Mouse (Mus musculus): Measurements from ENCODE around the gene Cds1. TPM values are rescaled to one million over a fixed set of nuclear protein-coding genes. Genes with fewer than 3 reads are reported as not detected.

Gene Cds1
- polyA plus RNA-seq, 1 experiment, result 7.8 TPM

DNA sequence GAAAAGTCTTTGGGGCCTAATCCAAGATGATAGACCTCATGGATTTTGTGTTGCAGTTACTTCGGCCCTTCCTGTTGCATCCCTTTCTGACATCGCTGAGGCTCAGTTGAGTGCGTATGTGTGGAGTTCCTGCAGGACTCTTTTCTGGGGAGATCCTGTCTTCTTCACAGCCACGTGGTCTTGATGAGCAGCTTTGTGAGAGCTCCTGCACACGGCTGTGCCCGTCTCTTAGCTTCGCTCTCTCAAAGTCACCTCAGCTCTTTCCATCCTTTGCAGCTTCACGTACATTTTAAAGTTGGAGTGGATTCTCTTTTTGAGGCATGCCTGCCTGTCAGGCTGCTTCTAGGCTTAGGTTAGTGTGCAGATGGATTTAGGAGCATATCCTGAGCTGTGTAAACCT, 11.6 kb downstream of the Cds1 start:
- no peak for TF ChIP-seq POLR2A (IDR thresholded peaks at IDR 0.05; ENCODE audit: borderline replicate concordance, extremely low read depth, insufficient read depth, insufficient read length, poor library complexity, severe bottlenecking)
- no peak for TF ChIP-seq CTCF (IDR thresholded peaks at IDR 0.05; ENCODE audit: borderline replicate concordance, extremely low read depth, insufficient read depth, insufficient read length)

DNA sequence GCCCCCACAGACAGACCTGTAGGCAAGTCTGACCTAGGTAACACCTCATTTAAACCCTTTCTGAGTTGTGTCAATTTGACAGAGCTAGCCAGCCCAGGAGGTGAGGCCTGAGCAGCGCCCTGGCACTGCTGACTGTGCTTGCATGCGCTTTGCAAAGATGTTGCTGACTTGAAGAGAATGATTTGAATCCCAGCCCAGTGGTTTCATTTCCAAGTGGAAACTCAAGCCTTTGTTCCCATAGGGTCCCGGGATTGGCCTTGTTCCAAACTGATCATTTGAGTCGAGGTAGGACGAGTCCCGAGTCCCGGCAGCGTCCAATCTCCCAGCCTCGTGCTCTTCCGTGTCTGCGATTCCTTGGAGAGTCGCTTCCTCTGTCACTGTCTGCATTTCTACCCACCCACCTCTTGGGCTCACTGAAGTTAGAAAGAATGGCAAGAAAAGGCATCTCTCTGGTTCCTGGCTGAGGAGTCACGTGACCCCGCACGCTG, 14.5 kb downstream of the Cds1 start:
- no peak for TF ChIP-seq CTCF (IDR thresholded peaks at IDR 0.05; ENCODE audit: borderline replicate concordance, extremely low read depth, insufficient read depth, insufficient read length)
- no peak for TF ChIP-seq POLR2A (IDR thresholded peaks at IDR 0.05; ENCODE audit: borderline replicate concordance, extremely low read depth, insufficient read depth, insufficient read length, poor library complexity, severe bottlenecking)
- peak; percentile 52 for DNase-seq (ENCODE audit: low read depth)

More for the DNA sequence above, 11.6 kb downstream of the Cds1 start:
- no peak for DNase-seq (ENCODE audit: low read depth)

DNA sequence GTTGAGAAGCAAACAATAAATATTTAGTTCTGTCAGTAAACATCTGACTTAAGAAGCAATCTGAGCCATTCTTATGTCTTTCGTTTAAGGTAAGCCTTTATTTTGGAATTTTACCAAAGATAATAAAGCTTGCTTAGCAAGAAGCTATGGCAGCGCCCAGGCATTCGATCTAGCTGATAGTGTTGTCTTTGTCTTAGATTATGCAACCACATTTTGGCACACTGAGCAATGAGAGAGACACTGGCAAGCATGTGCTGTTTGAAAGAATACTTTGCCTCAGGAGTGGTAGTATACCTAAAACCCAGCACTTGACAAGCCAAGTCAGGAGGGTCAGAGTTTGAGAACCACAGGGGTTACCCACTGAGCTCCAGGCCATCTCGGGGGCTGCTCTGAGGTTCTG, 16.0 kb downstream of the Cds1 start:
- no peak for DNase-seq (ENCODE audit: low read depth)
- TF ChIP-seq CTCF (IDR thresholded peaks at IDR 0.05; ENCODE audit: borderline replicate concordance, extremely low read depth, insufficient read depth, insufficient read length), result no peak
- no peak for TF ChIP-seq POLR2A (IDR thresholded peaks at IDR 0.05; ENCODE audit: borderline replicate concordance, extremely low read depth, insufficient read depth, insufficient read length, poor library complexity, severe bottlenecking)

DNA sequence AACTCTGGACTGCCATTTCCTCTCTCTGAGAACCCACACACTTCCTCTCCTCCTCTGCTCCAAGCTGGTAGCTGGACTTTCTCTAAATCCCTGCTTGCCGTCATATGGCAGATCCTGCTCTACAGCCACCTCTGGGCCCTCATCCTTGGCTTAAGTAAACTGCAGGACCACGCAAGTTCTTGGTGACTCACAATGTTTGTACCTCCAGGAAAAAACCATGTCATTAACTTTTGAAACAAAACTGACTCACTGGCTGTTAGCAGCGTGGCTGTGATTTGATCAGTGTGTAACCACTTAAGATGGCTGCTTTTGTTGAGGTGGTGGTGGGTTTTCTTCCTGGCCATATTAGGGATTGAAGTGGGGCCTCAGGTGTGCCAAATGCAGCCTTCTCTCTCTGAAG, 19.4 kb downstream of the Cds1 start:
- TF ChIP-seq CTCF (IDR thresholded peaks at IDR 0.05; ENCODE audit: borderline replicate concordance, extremely low read depth, insufficient read depth, insufficient read length) (no peak), POLR2A (IDR thresholded peaks at IDR 0.05; ENCODE audit: borderline replicate concordance, extremely low read depth, insufficient read depth, insufficient read length, poor library complexity, severe bottlenecking) (no peak)
- no peak for DNase-seq (ENCODE audit: low read depth)

DNA sequence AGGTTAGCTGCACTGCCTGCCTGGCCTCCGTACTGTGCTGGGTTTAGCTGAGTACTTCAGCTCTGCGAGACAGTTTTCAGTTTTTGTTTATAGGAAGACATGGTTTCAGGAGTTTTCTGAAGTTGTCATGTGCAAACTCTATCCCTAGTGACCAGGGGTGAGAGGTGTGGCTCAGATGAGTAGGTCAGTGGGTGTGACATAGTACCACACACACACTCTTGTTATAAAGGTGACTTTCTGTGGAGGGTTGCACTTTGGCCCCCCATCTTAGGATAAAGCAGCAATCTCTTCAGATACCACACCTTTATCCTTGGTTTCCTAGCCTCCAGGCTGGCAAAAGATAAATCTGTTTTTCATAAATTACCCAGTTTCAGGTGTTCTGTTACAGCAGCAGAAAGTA, 19.9 kb downstream of the Cds1 start:
- TF ChIP-seq POLR2A (IDR thresholded peaks at IDR 0.05; ENCODE audit: borderline replicate concordance, extremely low read depth, insufficient read depth, insufficient read length, poor library complexity, severe bottlenecking) (no peak), CTCF (IDR thresholded peaks at IDR 0.05; ENCODE audit: borderline replicate concordance, extremely low read depth, insufficient read depth, insufficient read length) (no peak)
- DNase-seq (ENCODE audit: low read depth), result no peak

DNA sequence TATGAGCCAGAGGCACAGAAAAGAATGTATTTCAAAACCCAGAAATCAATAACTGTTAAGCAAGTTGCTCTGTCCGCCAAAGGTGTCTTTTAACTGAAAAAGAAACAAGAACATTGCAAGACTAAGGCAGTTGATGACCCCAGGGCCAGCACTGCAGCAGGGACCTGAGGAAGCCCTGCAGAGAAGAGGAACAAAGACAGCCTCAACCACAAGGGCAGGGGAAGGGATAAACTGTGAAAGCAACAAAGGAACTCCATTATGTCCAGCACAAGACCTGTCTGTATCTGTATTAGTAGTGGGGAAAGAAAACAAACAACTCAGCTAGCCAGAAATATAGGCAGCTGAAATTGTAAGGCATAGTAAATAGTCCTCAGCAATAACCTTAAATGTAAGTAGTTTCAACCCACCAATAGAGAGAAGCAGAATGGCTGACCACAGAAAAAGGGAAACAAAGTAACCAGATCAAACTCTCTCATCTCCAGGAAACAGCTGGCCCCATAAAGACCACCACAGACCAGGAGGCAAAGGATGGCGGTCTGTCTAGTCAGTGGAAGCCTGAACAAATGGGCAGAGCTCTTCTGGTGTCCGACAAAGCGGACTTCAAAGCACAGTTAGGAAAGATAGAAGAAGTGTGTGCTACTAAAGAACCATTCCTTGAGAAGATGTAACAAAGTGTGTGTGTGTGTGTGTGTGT, 21.1 kb downstream of the Cds1 start:
- no peak for TF ChIP-seq POLR2A (IDR thresholded peaks at IDR 0.05; ENCODE audit: borderline replicate concordance, extremely low read depth, insufficient read depth, insufficient read length, poor library complexity, severe bottlenecking)
- TF ChIP-seq CTCF (IDR thresholded peaks at IDR 0.05; ENCODE audit: borderline replicate concordance, extremely low read depth, insufficient read depth, insufficient read length), result no peak
- peak; percentile 45 for DNase-seq (ENCODE audit: low read depth)

GRCm38 (mm10) chr5:101789770-101790169, 24.8 kb downstream of the Cds1 start:
- TF ChIP-seq CTCF (IDR thresholded peaks at IDR 0.05; ENCODE audit: borderline replicate concordance, extremely low read depth, insufficient read depth, insufficient read length), result no peak
- no peak for TF ChIP-seq POLR2A (IDR thresholded peaks at IDR 0.05; ENCODE audit: borderline replicate concordance, extremely low read depth, insufficient read depth, insufficient read length, poor library complexity, severe bottlenecking)
- DNase-seq (ENCODE audit: low read depth), result no peak

DNA sequence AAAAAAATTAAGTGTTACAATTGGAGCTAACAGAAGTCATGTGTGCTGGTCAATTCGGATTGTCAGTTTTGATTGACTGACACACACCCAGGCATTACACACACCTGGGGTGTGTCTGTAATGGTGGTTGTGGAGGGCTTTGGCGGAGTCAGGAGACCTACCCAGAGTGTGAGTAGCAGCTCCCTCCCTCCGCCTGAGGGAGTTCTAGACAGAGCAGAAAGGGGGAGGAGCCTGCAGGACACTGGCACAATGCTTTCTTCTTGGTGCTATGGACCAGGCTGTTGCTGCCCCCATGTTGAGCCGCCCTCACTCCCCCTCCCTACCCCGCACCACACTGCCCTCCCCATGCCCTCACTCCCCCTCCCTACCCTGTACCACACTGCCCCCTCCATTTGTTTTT, 25.6 kb downstream of the Cds1 start:
- no peak for DNase-seq (ENCODE audit: low read depth)
- TF ChIP-seq POLR2A (IDR thresholded peaks at IDR 0.05; ENCODE audit: borderline replicate concordance, extremely low read depth, insufficient read depth, insufficient read length, poor library complexity, severe bottlenecking) (no peak), CTCF (IDR thresholded peaks at IDR 0.05; ENCODE audit: borderline replicate concordance, extremely low read depth, insufficient read depth, insufficient read length) (no peak)

DNA sequence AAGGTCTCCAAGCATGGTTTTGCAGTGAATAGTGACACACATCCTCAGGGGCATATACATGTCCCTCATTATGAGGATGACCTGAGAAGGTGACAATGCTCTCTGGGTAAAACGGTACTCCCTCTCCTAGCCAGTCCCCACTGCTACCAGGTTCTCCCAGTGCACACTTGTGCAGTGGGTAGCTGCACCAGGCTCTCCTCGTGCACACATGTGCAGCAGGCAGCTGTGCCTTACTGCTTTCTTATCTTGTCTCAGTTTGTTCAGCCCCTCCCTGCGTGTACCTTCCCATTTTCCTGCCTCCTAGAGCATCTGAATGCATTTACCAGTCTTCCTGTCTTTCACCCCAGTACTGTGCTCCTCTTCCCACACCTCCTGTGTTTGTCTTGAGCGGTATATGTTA, 27.7 kb downstream of the Cds1 start:
- DNase-seq (ENCODE audit: low read depth), result no peak
- TF ChIP-seq POLR2A (IDR thresholded peaks at IDR 0.05; ENCODE audit: borderline replicate concordance, extremely low read depth, insufficient read depth, insufficient read length, poor library complexity, severe bottlenecking) (no peak), CTCF (IDR thresholded peaks at IDR 0.05; ENCODE audit: borderline replicate concordance, extremely low read depth, insufficient read depth, insufficient read length) (no peak)

DNA sequence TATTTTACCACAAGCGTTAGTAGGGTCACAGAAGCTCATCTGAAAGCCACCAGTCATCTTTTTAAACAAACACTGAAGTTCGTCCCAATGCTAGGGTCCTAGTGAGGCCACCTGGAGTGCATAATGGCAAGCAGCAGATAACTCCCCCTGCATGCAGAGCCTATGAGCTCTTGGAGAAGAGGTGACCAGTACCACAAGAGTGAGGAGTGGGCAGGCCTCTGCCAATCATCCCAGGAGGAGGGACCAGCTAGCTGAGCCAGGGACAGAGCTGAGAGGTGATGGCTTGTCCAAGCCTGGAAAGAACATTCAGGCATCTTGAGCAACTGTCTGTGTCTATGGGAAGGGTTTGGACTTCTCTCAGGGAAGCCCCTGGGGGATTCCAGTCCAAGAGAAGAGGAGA, 37.0 kb downstream of the Cds1 start:
- TF ChIP-seq POLR2A (IDR thresholded peaks at IDR 0.05; ENCODE audit: borderline replicate concordance, extremely low read depth, insufficient read depth, insufficient read length, poor library complexity, severe bottlenecking) (no peak), CTCF (IDR thresholded peaks at IDR 0.05; ENCODE audit: borderline replicate concordance, extremely low read depth, insufficient read depth, insufficient read length) (no peak)
- no peak for DNase-seq (ENCODE audit: low read depth)

DNA sequence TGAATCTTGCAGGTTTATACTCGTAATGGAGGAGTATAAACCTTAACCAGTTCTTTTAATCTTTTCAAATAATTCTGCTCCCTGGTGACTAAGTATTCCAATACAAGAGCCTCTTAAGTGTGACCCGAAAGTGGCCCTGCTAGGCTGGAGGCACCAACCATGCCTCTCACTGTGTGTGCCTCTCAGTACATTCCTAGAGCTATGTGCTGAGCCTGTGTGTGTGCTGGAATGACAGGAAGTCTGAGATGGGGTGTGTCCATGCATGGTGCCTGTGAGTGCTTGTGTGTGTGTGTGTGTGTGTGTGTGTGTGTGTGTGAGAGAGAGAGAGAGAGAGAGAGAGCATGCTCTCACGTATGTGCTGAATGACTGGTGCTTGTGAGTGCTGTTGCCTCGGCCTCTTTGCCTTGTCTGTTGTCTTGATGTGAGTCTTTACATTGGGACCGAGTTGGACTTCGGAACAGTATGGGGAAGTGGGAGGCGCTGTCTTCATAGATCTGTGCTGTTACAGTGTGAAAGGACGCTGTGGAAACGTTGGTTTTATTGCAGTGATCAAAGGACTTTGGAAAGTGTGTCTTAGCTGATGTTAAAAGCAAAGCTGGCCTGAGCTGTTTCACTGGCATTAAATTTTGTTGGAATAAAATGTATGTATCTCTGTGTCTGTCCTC, 37.6 kb downstream of the Cds1 start:
- DNase-seq (ENCODE audit: low read depth), result no peak
- TF ChIP-seq CTCF (IDR thresholded peaks at IDR 0.05; ENCODE audit: borderline replicate concordance, extremely low read depth, insufficient read depth, insufficient read length) (no peak), POLR2A (IDR thresholded peaks at IDR 0.05; ENCODE audit: borderline replicate concordance, extremely low read depth, insufficient read depth, insufficient read length, poor library complexity, severe bottlenecking) (no peak)
